Mouse (Mus musculus) megakaryocyte progenitor cell, adult 5-6 weeks (primary cell): ENCODE measurements around the gene Haus2. TPM values are rescaled to one million over a fixed set of nuclear protein-coding genes. Genes with fewer than 3 reads are reported as not detected.
"Not testable (repeated sequence)": the region's sequence is repeated elsewhere in the genome, so short reads cannot be mapped to it uniquely, and the experiment has no call there.

Experiments
- ATAC-seq: replicated peaks from 2 replicates; pipeline ENCODE4 v1.8.0; 2016; ENCODE audit warnings: mild to moderate bottlenecking, moderate TSS enrichment, inconsistent platforms; ENCODE audit not compliant: poor library complexity
- total RNA-seq, 2 experiments: library from RNA; stranded (forward) in 1 of 2; stranded (reverse) in 1 of 2; fragments of 157-497, 149-512 nt in 1 of 2; fragments of 200-1000 nt in 1 of 2; gene quantifications; 2 replicates each; pipeline versions ENCODE4 v1.2.3 to v1.2.4; 2015 to 2017

The Haus2 gene
- total RNA-seq (2015) (28.5 and 29.9 TPM in 2 replicates), total RNA-seq (2017) (17.6 and 17.7 TPM in 2 replicates)

GRCm38 (mm10) chr2:120608830-120609723, at the start of gene Haus2, which contains the start of gene Lrrc57:
TSS of gene Haus2 (plus strand) at chr2:120609383.
TSS of gene Lrrc57 (minus strand) at chr2:120609520.
- ATAC-seq: peak; percentile 96

GRCm38 (mm10) chr2:120561524-120561923, 47.7 kb upstream of the Haus2 start:
- no peak for ATAC-seq

GRCm38 (mm10) chr2:120562859-120563234, 46.3 kb upstream of the Haus2 start:
- no peak for ATAC-seq

- ATAC-seq: peak; percentile 76
Measured at GRCm38 (mm10) chr2:120563235-120563990, 45.8 kb upstream of the Haus2 start, which contains the start of gene Zfp106. TSS of gene Zfp106 (minus strand) at chr2:120563843.

GRCm38 (mm10) chr2:120564548-120565188, 44.5 kb upstream of the Haus2 start:
- ATAC-seq: not testable (repeated sequence)

GRCm38 (mm10) chr2:120565363-120565762, 43.8 kb upstream of the Haus2 start:
- ATAC-seq: peak; percentile 32

GRCm38 (mm10) chr2:120566886-120567797, 42.0 kb upstream of the Haus2 start, which contains the start of gene Snap23:
TSS of gene Snap23 (plus strand) at chr2:120567671.
- ATAC-seq: peak; percentile 63

- ATAC-seq: no peak
Measured at GRCm38 (mm10) chr2:120567798-120568320, 41.3 kb upstream of the Haus2 start.

GRCm38 (mm10) chr2:120571081-120571480, 38.1 kb upstream of the Haus2 start:
- no peak for ATAC-seq

- not testable (repeated sequence) for ATAC-seq
Measured at GRCm38 (mm10) chr2:120572161-120572560, 37.0 kb upstream of the Haus2 start.

GRCm38 (mm10) chr2:120575121-120575520, 34.1 kb upstream of the Haus2 start:
- no peak for ATAC-seq

GRCm38 (mm10) chr2:120575978-120576377, 33.2 kb upstream of the Haus2 start:
- ATAC-seq: peak; percentile 79

GRCm38 (mm10) chr2:120577799-120578198, 31.4 kb upstream of the Haus2 start:
- ATAC-seq: no peak

- ATAC-seq: peak; percentile 79
Measured at GRCm38 (mm10) chr2:120578286-120578685, 30.9 kb upstream of the Haus2 start.

- ATAC-seq: no peak
Measured at GRCm38 (mm10) chr2:120589759-120590158, 19.4 kb upstream of the Haus2 start.

GRCm38 (mm10) chr2:120592227-120592626, 17.0 kb upstream of the Haus2 start:
- no peak; the same call in 1 of the 2 replicates for ATAC-seq

- ATAC-seq: no peak
Measured at GRCm38 (mm10) chr2:120597734-120598133, 11.4 kb upstream of the Haus2 start.

GRCm38 (mm10) chr2:120599506-120599905, 9.7 kb upstream of the Haus2 start:
- ATAC-seq: no peak

- peak; percentile 41 for ATAC-seq
Measured at GRCm38 (mm10) chr2:120606021-120606690, 3.0 kb upstream of the Haus2 start.
